Comparison of ENCODE assay signal across 11 mouse cellular contexts in genomic region chr4:43878121-43878776, GRCm38 (mm10). TPM values are rescaled to one million over a fixed set of nuclear protein-coding genes. Genes with fewer than 3 reads are reported as not detected.
DNase-seq lines count a peak whose midpoint lies in the region; ATAC-seq lines count a peak whose summit lies in the region.
"Had no signal": no experiment of that assay in that cellular context is flagged by ENCODE, and none has a peak within 500 bp of the region (broad histone marks: within the 10 kb centered on the region; RNA-seq: fewer than 3 reads in every experiment).

No protein-coding gene starts in this region.

- DNase-seq in kidney, postnatal 36 days = peak; percentile 16 to 23
- DNase-seq in kidney, postnatal 25 days = no peak

- H3K9me3 ChIP-seq in embryonic facial prominence, embryonic 15.5 days (replicated peaks) = no peaks in the 10 kb centered on the region
- H3K9me3 ChIP-seq in heart, embryonic 16.5 days (replicated peaks; ENCODE audit: control insufficient read depth, low read length) = no peaks in the 10 kb centered on the region
- H3K9me3 ChIP-seq in midbrain, embryonic 16.5 days (replicated peaks; ENCODE audit: control insufficient read depth, low read length, poor library complexity, severe bottlenecking) = no peaks in the 10 kb centered on the region
- peaks cover under 1% of the 10 kb centered on the region; the same call in 1 of the 2 replicates for H3K9me3 ChIP-seq in forebrain, embryonic 13.5 days (replicated peaks)

- peak overlapping the region; percentile 71 for H3K27ac ChIP-seq in embryonic facial prominence, embryonic 15.5 days (replicated peaks)
- peak overlapping the region; percentile 58 for H3K27ac ChIP-seq in heart, embryonic 16.5 days (ENCODE audit: low read length)
- 0 out of 2 replicates have a peak overlapping the region, but pooled peaks have one; percentile 1 for H3K27ac ChIP-seq in midbrain, embryonic 16.5 days (ENCODE audit: low read length)
- no peak overlapping the region for H3K27ac ChIP-seq in forebrain, embryonic 13.5 days

- peaks cover 15% of the 10 kb centered on the region for H3K4me1 ChIP-seq in embryonic facial prominence, embryonic 15.5 days
- peaks cover 18% of the 10 kb centered on the region for H3K4me1 ChIP-seq in heart, embryonic 16.5 days (ENCODE audit: control insufficient read depth, insufficient read depth, low read length)
- peaks cover 20% of the 10 kb centered on the region for H3K4me1 ChIP-seq in midbrain, embryonic 16.5 days (ENCODE audit: control insufficient read depth, insufficient read depth, low read length)
- peaks cover 29% of the 10 kb centered on the region for H3K4me1 ChIP-seq in forebrain, embryonic 13.5 days

- no peak for ATAC-seq in embryonic facial prominence, embryonic 15.5 days (ENCODE audit: insufficient number of reproducible peaks, low FRiP score, low TSS enrichment, low read depth)
- ATAC-seq in heart, embryonic 16.5 days (replicated peaks; ENCODE audit: extremely low read depth, insufficient read depth, low FRiP score) = no peak
- ATAC-seq in midbrain, embryonic 16.5 days = no peak
- ATAC-seq in forebrain, embryonic 13.5 days = no peak
- ATAC-seq in erythroblast, adult 5-6 weeks (replicated peaks; ENCODE audit: low FRiP score, poor library complexity, severe bottlenecking) = no peak

- no peaks in the 10 kb centered on the region for H3K36me3 ChIP-seq in embryonic facial prominence, embryonic 15.5 days
- no peaks in the 10 kb centered on the region for H3K36me3 ChIP-seq in heart, embryonic 16.5 days (ENCODE audit: control insufficient read depth, insufficient read depth)
- H3K36me3 ChIP-seq in midbrain, embryonic 16.5 days (ENCODE audit: control insufficient read depth, insufficient read depth, low read length) = no peaks in the 10 kb centered on the region
- no peaks in the 10 kb centered on the region for H3K36me3 ChIP-seq in forebrain, embryonic 13.5 days (ENCODE audit: poor library complexity, severe bottlenecking)

- 24% methylated on average over 5 of the region's 5 CpGs for WGBS in embryonic facial prominence, embryonic 15.5 days
- 29% methylated on average over 5 of the region's 5 CpGs for WGBS in heart, embryonic 16.5 days
- WGBS in midbrain, embryonic 16.5 days = 23% methylated on average over 5 of the region's 5 CpGs
- 46% methylated on average over 5 of the region's 5 CpGs for WGBS in forebrain, embryonic 13.5 days

- no peaks in the 10 kb centered on the region for H3K27me3 ChIP-seq in embryonic facial prominence, embryonic 15.5 days
- H3K27me3 ChIP-seq in heart, embryonic 16.5 days (ENCODE audit: control insufficient read depth, insufficient read depth, low read length) = no peaks in the 10 kb centered on the region
- H3K27me3 ChIP-seq in midbrain, embryonic 16.5 days (ENCODE audit: control insufficient read depth, insufficient read depth, low read depth, low read length) = no peaks in the 10 kb centered on the region
- H3K27me3 ChIP-seq in forebrain, embryonic 13.5 days = no peaks in the 10 kb centered on the region

- H3K4me2 ChIP-seq in embryonic facial prominence, embryonic 15.5 days (replicated peaks) = no peak overlapping the region
- no peak overlapping the region for H3K4me2 ChIP-seq in heart, embryonic 16.5 days (ENCODE audit: low read depth, low read length)
- H3K4me2 ChIP-seq in midbrain, embryonic 16.5 days (ENCODE audit: low read length) = peak overlapping the region; percentile 17; the same call in 1 of the 2 replicates
- H3K4me2 ChIP-seq in forebrain, embryonic 13.5 days = no peak overlapping the region

- no peak overlapping the region for H3K9ac ChIP-seq in embryonic facial prominence, embryonic 15.5 days
- H3K9ac ChIP-seq in heart, embryonic 16.5 days (ENCODE audit: low read length) = peak overlapping the region; percentile 5; the same call in 1 of the 2 replicates
- peak overlapping the region; percentile 35; the same call in 1 of the 2 replicates for H3K9ac ChIP-seq in midbrain, embryonic 16.5 days (ENCODE audit: low read depth, low read length)
- no peak overlapping the region for H3K9ac ChIP-seq in forebrain, embryonic 13.5 days

- H3K4me3 ChIP-seq in embryonic facial prominence, embryonic 15.5 days (replicated peaks) = no peak overlapping the region
- no peak overlapping the region for H3K4me3 ChIP-seq in heart, embryonic 16.5 days (ENCODE audit: low read length)
- H3K4me3 ChIP-seq in midbrain, embryonic 16.5 days (ENCODE audit: low read depth, low read length) = no peak overlapping the region
- H3K4me3 ChIP-seq in forebrain, embryonic 13.5 days = no peak overlapping the region
- H3K4me3 ChIP-seq: erythroblast, embryonic 14.5 days had no signal

RNA-seq across cellular contexts. Expression of gene Reck, which starts 2.9 kb away (rescaled TPM):
- 33.3 and 33.7 TPM in 2 replicates for polyA plus RNA-seq in embryonic facial prominence, embryonic 15.5 days (2015; fragmentation: Nextera tagmentation; extraction: Ambion mirVana)
- polyA plus RNA-seq in heart, embryonic 16.5 days (2015; fragmentation: Nextera tagmentation; extraction: Ambion mirVana) = 8.6 and 8.9 TPM in 2 replicates
- polyA plus RNA-seq in midbrain, embryonic 16.5 days (2015; fragmentation: Nextera tagmentation; extraction: Ambion mirVana) = 4.4 and 6.1 TPM in 2 replicates
- 4.4 and 4.8 TPM in 2 replicates for polyA plus RNA-seq in forebrain, embryonic 13.5 days (2015; fragmentation: Nextera tagmentation; extraction: Ambion mirVana)
- 1.2 and 5.4 TPM in 2 replicates for total RNA-seq in erythroblast, adult 5-6 weeks (2015; ENCODE audit: low replicate concordance)
- 0.77 and 6.4 TPM in 2 replicates for total RNA-seq in erythroblast, adult 5-6 weeks (2017; ENCODE audit: low replicate concordance)
- polyA plus RNA-seq: erythroblast, embryonic 14.5 days had no signal

RNA-seq across cellular contexts. Expression of gene Olfr155, which starts 26.9 kb away (rescaled TPM):
- 0.16 TPM in 1 of 2 replicates, not detected in the other for polyA plus RNA-seq in embryonic facial prominence, embryonic 15.5 days (2015; fragmentation: Nextera tagmentation; extraction: Ambion mirVana)
- not detected in 2 replicates for polyA plus RNA-seq in heart, embryonic 16.5 days (2015; fragmentation: Nextera tagmentation; extraction: Ambion mirVana)
- polyA plus RNA-seq in midbrain, embryonic 16.5 days (2015; fragmentation: Nextera tagmentation; extraction: Ambion mirVana) = not detected in 2 replicates
- polyA plus RNA-seq in forebrain, embryonic 13.5 days (2015; fragmentation: Nextera tagmentation; extraction: Ambion mirVana) = not detected in 2 replicates
- not detected in 2 replicates for total RNA-seq in erythroblast, adult 5-6 weeks (2015; ENCODE audit: low replicate concordance)
- not detected in 2 replicates for total RNA-seq in erythroblast, adult 5-6 weeks (2017; ENCODE audit: low replicate concordance)
- total RNA-seq: heart, postnatal 36 days; layer of hippocampus, postnatal 25 days had no signal
- polyA plus RNA-seq: erythroblast, embryonic 14.5 days; urinary bladder, adult 2 months had no signal

RNA-seq across cellular contexts. Expression of gene Olfr157, which starts 38.2 kb away (rescaled TPM):
- polyA plus RNA-seq in embryonic facial prominence, embryonic 15.5 days (2015; fragmentation: Nextera tagmentation; extraction: Ambion mirVana) = 0.04 TPM in 2 replicates
- polyA plus RNA-seq in heart, embryonic 16.5 days (2015; fragmentation: Nextera tagmentation; extraction: Ambion mirVana) = not detected in 2 replicates
- polyA plus RNA-seq in midbrain, embryonic 16.5 days (2015; fragmentation: Nextera tagmentation; extraction: Ambion mirVana) = not detected in 2 replicates
- not detected in 2 replicates for polyA plus RNA-seq in forebrain, embryonic 13.5 days (2015; fragmentation: Nextera tagmentation; extraction: Ambion mirVana)
- total RNA-seq in erythroblast, adult 5-6 weeks (2015; ENCODE audit: low replicate concordance) = not detected in 2 replicates
- not detected in 2 replicates for total RNA-seq in erythroblast, adult 5-6 weeks (2017; ENCODE audit: low replicate concordance)
- total RNA-seq: heart, postnatal 36 days; layer of hippocampus, postnatal 25 days had no signal
- polyA plus RNA-seq: erythroblast, embryonic 14.5 days; urinary bladder, adult 2 months had no signal

RNA-seq across cellular contexts. Expression of gene Olfr156, which starts 54.6 kb away (rescaled TPM):
- polyA plus RNA-seq in embryonic facial prominence, embryonic 15.5 days (2015; fragmentation: Nextera tagmentation; extraction: Ambion mirVana) = 0.13 TPM in 1 of 2 replicates, not detected in the other
- polyA plus RNA-seq in heart, embryonic 16.5 days (2015; fragmentation: Nextera tagmentation; extraction: Ambion mirVana) = not detected in 2 replicates
- not detected in 2 replicates for polyA plus RNA-seq in midbrain, embryonic 16.5 days (2015; fragmentation: Nextera tagmentation; extraction: Ambion mirVana)
- polyA plus RNA-seq in forebrain, embryonic 13.5 days (2015; fragmentation: Nextera tagmentation; extraction: Ambion mirVana) = not detected in 2 replicates
- total RNA-seq in erythroblast, adult 5-6 weeks (2015; ENCODE audit: low replicate concordance) = not detected in 2 replicates
- total RNA-seq in erythroblast, adult 5-6 weeks (2017; ENCODE audit: low replicate concordance) = not detected in 2 replicates
- total RNA-seq: heart, postnatal 36 days; layer of hippocampus, postnatal 25 days had no signal
- polyA plus RNA-seq: erythroblast, embryonic 14.5 days; urinary bladder, adult 2 months had no signal

Comparison
In these comparisons a context has a peak if more than half of its experiments do, and no peak if none do; other contexts are left out.
1. DNase-seq: peak in kidney, postnatal 36 days (2 of 2); none in kidney, postnatal 25 days (0 of 2).
2. H3K9ac ChIP-seq: peak in heart, embryonic 16.5 days (single experiment) and midbrain, embryonic 16.5 days (single experiment); none in embryonic facial prominence, embryonic 15.5 days (single experiment) and forebrain, embryonic 13.5 days (single experiment).